Mouse (Mus musculus) small intestine, adult 2 months (tissue): Measurements from ENCODE around the gene Cobl. TPM values are rescaled to one million over a fixed set of nuclear protein-coding genes. Genes with fewer than 3 reads are reported as not detected.

ENCODE experiments used
- H3K27ac ChIP-seq: fragments of 200-500 bp; 2 replicates; pipeline ENCODE4 v1.5.1; 2012; ENCODE audit warnings: low read depth, low read length, control low read depth, inconsistent platforms; ENCODE audit not compliant: insufficient read depth
- H3K27me3 ChIP-seq: fragments of 200-500 bp; 2 replicates; pipeline ENCODE4 v1.6.1; 2012; ENCODE audit warnings: mild to moderate bottlenecking, moderate library complexity, low read length, inconsistent platforms; ENCODE audit not compliant: control insufficient read depth, insufficient read depth
- H3K36me3 ChIP-seq: fragments of 200-500 bp; 2 replicates; pipeline ENCODE4 v1.6.1; 2012; ENCODE audit warnings: mild to moderate bottlenecking, low read length, control low read depth, inconsistent platforms; ENCODE audit not compliant: control insufficient read depth, insufficient read depth
- H3K4me1 ChIP-seq: fragments of 200-500 bp; 2 replicates; pipeline ENCODE4 v1.6.1; 2012; ENCODE audit warnings: low read length, inconsistent platforms, mixed read lengths; ENCODE audit not compliant: control insufficient read depth, insufficient read depth, insufficient read length
- H3K4me3 ChIP-seq: fragments of 200-500 bp; 2 replicates; pipeline ENCODE4 v1.5.1; 2012; ENCODE audit warnings: low read depth, mild to moderate bottlenecking, control low read depth, inconsistent platforms, low read length, moderate library complexity
- CTCF ChIP-seq: fragments of 200-500 bp; IDR thresholded peaks from 2 replicates; pipeline ENCODE4 v1.5.1; 2012; ENCODE audit warnings: low read depth, mild to moderate bottlenecking, control low read depth, inconsistent platforms, low read length, moderate library complexity, mixed read lengths; ENCODE audit not compliant: insufficient replicate concordance, insufficient read length; ENCODE audit errors: extremely low read depth
- POLR2A ChIP-seq: fragments of 200-500 bp; IDR thresholded peaks from 2 replicates; pipeline ENCODE4 v1.6.1; 2012; ENCODE audit warnings: low read depth, mild to moderate bottlenecking, control low read depth, inconsistent platforms, low read length, moderate library complexity
- WGBS: fragments of 180-500 bp; shearing (Covaris S2); methylation state at CpG from one replicate; pipeline ENCODE4 v1.1.7; 2018; 5-methylcytosine and 5-hydroxymethylcytosine counted together
- polyA plus RNA-seq: library from polyadenylated mRNA; depleted of rRNA; stranded (reverse); fragments of >200 nt; gene quantifications from 2 replicates; pipeline ENCODE4 v1.2.3, GENCODE M21; 2012

The Cobl gene
- polyA plus RNA-seq, 1 experiment, result 42.1 TPM

GRCm38 (mm10) chr11:12367426-12368178 lies 97.2 kb downstream of the Cobl start:
- 65% methylated on average over 5 of the region's 5 CpGs for WGBS
- TF ChIP-seq CTCF (no peak), POLR2A (no peak)
- Histone ChIP-seq H3K4me3 (no peak overlapping the region), H3K36me3 (peaks cover 28% of the 10 kb centered on the region), H3K27me3 (no peaks in the 10 kb centered on the region), H3K27ac (no peak overlapping the region), H3K4me1 (no peaks in the 10 kb centered on the region)

GRCm38 (mm10) chr11:12359336-12360000 lies 105.3 kb downstream of the Cobl start:
- 35% methylated on average over 2 of the region's 2 CpGs for WGBS
- Histone ChIP-seq H3K27ac (no peak overlapping the region), H3K4me1 (no peaks in the 10 kb centered on the region), H3K36me3 (peaks cover 24% of the 10 kb centered on the region), H3K4me3 (no peak overlapping the region), H3K27me3 (no peaks in the 10 kb centered on the region)
- TF ChIP-seq POLR2A, result no peak
- TF ChIP-seq CTCF, result peak; percentile 50; the same call in 1 of the 2 replicates

- 67% methylated on average over 4 of the region's 4 CpGs for WGBS
- no peak for TF ChIP-seq CTCF
- no peak for TF ChIP-seq POLR2A
These were observed 106.2 kb downstream of the Cobl start for GRCm38 (mm10) chr11:12358602-12359001.

GRCm38 (mm10) chr11:12355681-12356080 lies 109.1 kb downstream of the Cobl start:
- 65% methylated on average over 3 of the region's 3 CpGs for whole genome bisulfite sequencing

More at GRCm38 (mm10) chr11:12358602-12359001, 106.2 kb downstream of the Cobl start:
- Histone ChIP-seq H3K4me3 (no peak overlapping the region), H3K4me1 (no peaks in the 10 kb centered on the region), H3K27me3 (no peaks in the 10 kb centered on the region), H3K27ac (no peak overlapping the region; the same call in 1 of the 2 replicates), H3K36me3 (peaks cover 22% of the 10 kb centered on the region)

GRCm38 (mm10) chr11:12350986-12351546 lies 113.7 kb downstream of the Cobl start:
- no peak for TF ChIP-seq POLR2A
- no peak for TF ChIP-seq CTCF
- Histone ChIP-seq H3K4me1 (no peaks in the 10 kb centered on the region), H3K36me3 (peaks cover 17% of the 10 kb centered on the region), H3K27me3 (no peaks in the 10 kb centered on the region), H3K27ac (no peak overlapping the region), H3K4me3 (no peak overlapping the region)
- 71% methylated on average over 3 of the region's 3 CpGs for WGBS

More at GRCm38 (mm10) chr11:12355681-12356080, 109.1 kb downstream of the Cobl start:
- Histone ChIP-seq H3K4me1 (no peaks in the 10 kb centered on the region), H3K36me3 (peaks cover 19% of the 10 kb centered on the region), H3K27ac (no peak overlapping the region), H3K4me3 (no peak overlapping the region), H3K27me3 (no peaks in the 10 kb centered on the region)
- TF ChIP-seq POLR2A (no peak), CTCF (no peak)

- TF ChIP-seq CTCF, result no peak
- no peak for TF ChIP-seq POLR2A
- no peak overlapping the region for H3K27ac ChIP-seq
- no peaks in the 10 kb centered on the region for H3K27me3 ChIP-seq
- H3K4me3 ChIP-seq, result no peak overlapping the region
- H3K4me1 ChIP-seq, result no peaks in the 10 kb centered on the region
- 76% methylated on average over 1 of the region's 1 CpGs for WGBS
- peaks cover 15% of the 10 kb centered on the region for H3K36me3 ChIP-seq
These were observed 114.7 kb downstream of the Cobl start for GRCm38 (mm10) chr11:12350086-12350485.

- Histone ChIP-seq H3K27me3 (no peaks in the 10 kb centered on the region), H3K4me3 (no peak overlapping the region), H3K27ac (no peak overlapping the region), H3K36me3 (peaks cover 25% of the 10 kb centered on the region), H3K4me1 (no peaks in the 10 kb centered on the region)
- no peak for TF ChIP-seq POLR2A
- TF ChIP-seq CTCF, result no peak
- 65% methylated on average over 2 of the region's 2 CpGs for WGBS
These were observed 118.3 kb downstream of the Cobl start for GRCm38 (mm10) chr11:12346486-12346885.
